Mouse (Mus musculus) granulocyte monocyte progenitor cell, adult 5-6 weeks (primary cell): Measurements from ENCODE around the gene Mmp14. TPM values are rescaled to one million over a fixed set of nuclear protein-coding genes. Genes with fewer than 3 reads are reported as not detected.

ENCODE experiments used
- ATAC-seq: replicated peaks from 2 replicates; pipeline ENCODE4 v1.8.0; 2016; ENCODE audit warnings: mild to moderate bottlenecking, moderate TSS enrichment, inconsistent platforms; ENCODE audit not compliant: poor library complexity, severe bottlenecking
- total RNA-seq, 2 experiments: library from RNA; stranded (forward) in 1 of 2; stranded (reverse) in 1 of 2; fragments of 200-712, 200-1000 nt in 1 of 2; fragments of >200 nt in 1 of 2; fragmentation: Nextera tagmentation in 1 of 2; gene quantifications; 2 replicates each; pipeline ENCODE4 v1.2.3; 2014 to 2017

The Mmp14 gene
- total RNA-seq, 2 experiments from 2014 or later, result not detected

DNA sequence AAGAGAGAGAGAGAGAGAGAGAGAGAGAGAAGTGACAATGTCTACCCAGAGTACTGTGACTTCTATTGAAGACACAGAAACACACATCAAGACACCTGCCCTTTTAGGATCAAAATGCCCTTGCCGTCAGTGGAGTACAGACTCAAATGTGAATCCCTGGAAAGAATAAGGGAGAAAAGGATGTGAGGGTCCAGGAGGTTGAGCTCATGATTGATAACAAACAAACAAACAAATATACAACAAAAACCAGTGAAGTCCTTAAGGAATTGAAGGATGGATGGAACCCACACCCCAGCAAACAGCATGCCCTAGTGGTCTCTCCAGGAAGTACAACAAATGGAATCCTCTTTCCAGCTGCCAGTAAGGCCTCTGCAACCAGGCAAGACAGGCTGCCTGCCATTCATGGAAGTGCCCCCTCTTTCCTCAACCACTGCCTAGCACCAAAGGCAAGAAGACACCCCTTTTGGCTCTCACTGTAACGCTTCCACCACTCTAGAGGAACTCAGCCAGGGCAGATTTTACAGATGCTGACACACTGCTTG, 18.7 kb upstream of the Mmp14 start:
- ATAC-seq, result 0 out of 2 replicates have a peak, but pooled peaks have one; percentile 16

DNA sequence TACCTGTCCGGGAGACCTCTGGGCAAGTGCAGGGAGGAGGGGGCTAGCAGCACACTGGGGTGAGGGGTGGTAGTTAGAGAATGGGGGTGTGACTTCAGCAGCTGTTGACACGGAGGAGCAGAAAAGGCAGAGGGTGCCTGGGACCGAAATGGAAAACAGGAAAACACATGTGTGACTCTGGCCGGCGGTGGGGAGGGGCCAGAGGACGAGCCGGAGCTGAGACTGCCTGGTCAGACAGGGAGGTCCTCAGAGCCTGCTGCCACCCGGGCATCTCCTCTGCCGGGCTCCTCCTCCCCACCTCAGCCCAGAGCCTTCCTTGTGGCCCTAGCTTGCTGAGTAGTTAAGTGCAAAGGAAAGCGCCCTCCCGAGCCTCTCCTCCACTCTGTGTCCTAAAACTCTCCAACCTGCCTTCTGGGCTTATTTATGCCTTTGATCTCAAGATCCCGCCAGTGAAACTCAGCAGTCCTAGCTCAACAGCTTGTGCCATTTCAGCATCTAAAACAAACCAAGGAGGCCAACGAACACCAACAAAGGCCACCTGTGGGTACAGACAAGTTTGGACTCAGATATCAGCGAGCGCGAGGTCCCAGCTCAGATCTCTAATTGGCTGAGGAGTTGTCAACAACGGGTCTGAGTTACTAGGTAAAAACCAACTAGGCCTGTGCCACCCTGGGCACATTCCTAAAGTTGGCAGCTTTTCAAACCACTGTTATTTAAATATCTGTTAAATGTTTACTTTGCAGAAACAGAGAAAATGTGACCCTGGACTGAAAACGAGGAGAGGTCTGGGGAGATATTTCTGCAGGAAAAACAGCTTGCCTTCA, 17.3 kb upstream of the Mmp14 start:
- ATAC-seq, result 0 out of 2 replicates have a peak, but pooled peaks have one; percentile 4

GRCm38 (mm10) chr14:54415241-54416020, 16.0 kb upstream of the Mmp14 start:
- ATAC-seq, result no peak

DNA sequence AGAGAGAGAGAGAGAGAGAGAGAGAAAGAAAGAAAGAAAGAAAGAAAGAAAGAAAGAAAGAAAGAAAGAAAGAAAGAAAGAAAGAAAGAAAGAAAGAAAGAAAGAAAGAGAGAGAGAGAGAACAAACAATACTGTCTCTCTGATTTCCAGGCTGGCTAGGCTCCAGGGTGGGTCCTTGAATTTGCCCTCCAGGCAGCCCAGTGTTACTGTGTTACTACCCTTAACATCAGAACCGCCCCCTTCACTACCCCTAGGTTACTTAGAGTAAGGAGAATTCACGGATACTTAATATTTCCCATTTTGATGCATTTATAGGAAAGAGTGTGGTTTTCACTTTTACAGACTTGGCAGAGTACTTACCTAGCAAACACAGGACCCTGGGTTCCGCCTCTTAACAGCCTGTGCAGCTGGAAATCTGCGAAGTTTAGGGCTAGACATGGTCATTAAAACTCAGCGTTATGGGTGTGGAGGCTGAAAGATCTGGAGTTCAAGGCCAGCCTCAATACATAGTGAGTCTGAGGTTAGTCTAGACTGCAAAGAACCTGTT, 15.1 kb upstream of the Mmp14 start:
- ATAC-seq, result no peak

DNA sequence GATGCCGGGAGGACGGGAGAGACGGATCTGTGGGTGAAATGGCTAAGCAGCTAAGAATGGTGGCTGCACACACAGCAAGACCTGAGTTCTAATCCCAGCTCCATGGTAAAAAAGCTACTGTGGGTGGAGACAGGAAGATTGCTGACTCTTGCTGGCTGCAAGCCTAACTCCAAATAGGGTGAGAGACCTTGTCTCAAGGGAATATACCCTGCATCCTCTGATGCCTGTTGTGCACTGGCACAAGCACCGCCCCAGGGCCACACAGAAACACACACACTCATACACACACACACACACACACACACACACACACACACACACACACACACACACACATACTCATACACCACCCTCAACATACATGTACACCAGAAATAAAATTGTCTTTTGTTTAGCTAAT, 14.6 kb upstream of the Mmp14 start:
- no peak for ATAC-seq

- peak; percentile 67 for ATAC-seq
Observed at GRCm38 (mm10) chr14:54417623-54418081, 13.8 kb upstream of the Mmp14 start, which contains the start of gene Slc7a7. Slc7a7 (minus strand) TSS chr14:54417780.

GRCm38 (mm10) chr14:54421014-54421413, 10.4 kb upstream of the Mmp14 start:
- ATAC-seq, result no peak

DNA sequence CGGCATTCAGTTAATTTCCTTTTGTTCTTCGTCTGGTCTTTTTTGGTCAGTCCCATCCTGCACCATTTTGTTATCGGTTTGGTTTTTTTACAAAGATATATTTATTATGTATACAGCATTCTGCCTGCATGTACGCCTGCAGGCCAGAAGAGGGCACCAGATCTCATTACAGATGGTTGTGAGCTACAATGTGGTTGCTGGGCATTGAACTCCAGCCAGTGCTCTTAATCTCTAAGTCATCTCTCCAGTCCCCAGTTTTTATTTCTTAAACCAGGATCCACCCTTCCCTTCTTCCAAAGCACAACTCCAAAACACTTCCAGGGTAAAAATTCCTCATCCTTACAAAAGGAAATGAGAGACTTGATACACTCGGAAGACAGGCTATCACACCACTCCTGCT, 8.0 kb upstream of the Mmp14 start:
- no peak for ATAC-seq

- no peak for ATAC-seq
Observed at GRCm38 (mm10) chr14:54424634-54425033, 6.8 kb upstream of the Mmp14 start.

GRCm38 (mm10) chr14:54425540-54425939, 5.9 kb upstream of the Mmp14 start:
- ATAC-seq, result no peak

DNA sequence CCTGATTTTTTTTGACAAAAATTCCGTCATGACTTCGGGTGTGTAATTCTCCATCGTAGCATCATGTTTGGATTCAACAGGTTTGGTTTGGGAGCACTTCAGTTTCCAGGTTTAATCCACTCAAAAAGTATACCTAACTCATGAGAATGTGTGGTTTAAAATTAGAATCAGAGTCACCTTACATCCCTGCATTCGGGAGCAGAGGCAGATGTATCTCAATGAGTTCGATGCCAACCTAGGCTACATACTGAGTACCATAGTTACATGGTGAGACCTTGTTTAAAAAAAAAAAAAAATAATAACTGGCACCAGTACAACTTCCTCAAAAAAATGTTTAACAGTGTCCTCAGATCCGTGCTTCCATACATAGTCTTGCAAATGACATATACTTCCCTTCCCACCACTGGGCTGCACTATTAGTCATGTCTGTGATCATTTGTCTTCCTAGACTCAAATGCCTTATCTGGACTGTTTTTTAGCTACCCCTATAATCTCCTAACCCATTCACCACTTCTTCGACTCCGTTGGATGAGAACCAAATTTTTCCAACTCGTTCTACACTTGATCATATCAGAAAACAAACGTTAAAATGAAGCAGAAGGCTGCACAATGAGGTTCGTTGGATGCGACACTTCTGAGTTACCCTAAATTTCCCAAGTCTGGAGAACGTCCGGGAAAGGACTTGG, 5.3 kb upstream of the Mmp14 start:
- ATAC-seq, result peak; percentile 72

DNA sequence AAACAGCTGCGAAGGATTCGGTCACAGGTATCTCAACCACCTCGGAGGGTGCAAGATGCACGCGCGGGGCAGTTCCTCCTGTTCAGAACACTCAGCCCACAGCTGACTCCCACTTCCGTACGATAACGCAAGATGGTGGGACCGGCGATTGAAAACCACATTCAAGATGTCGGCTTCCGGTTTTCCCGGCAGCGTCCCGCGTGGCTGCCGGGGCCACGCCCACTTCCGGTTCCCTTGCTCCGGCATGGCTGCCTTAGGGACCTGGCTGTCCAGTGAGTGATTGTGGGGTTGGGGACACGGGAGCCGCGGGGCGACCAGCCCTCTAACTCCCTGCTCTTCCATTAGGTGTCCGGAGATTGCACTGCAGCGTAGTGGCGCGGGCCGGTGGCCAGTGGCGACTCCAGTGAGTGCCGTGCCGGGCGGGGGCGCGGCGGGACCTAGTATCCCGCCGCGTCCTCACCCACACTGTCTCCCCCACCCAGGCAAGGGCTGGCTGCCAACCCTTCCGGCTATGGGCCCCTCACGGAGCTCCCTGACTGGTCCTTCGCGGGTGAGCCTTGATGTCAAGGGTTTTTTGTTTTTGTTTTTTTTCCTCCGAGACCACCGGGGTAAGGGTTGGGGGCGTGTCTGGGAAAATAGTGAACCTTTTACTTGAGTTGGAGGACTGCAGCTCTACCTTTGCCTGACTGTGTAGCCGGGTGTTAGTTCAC, 4.6 kb upstream of the Mmp14 start, which contains the start of gene Mrpl52:
TSS of gene Mrpl52 (plus strand) at position 221 of the 710 bp plus-strand sequence.
- ATAC-seq, result peak; percentile 91

DNA sequence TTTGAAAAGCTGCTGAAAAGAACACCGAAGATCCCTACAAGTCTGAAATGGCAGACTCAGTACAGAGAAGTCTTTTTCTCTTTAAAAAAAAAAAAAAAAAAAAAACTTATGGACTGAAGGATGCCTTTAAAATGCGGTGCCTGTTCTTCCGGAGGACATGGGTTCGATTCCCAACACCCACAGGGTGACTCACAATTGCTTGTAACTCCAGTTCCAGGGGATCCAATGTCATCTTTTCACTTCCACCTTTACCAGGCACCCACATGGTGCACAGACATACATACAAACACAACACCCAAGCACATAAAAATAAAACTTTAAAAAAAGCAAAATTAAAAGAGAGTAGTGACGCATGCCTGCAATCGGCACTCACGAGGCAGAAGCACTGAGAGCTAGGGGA, 3.7 kb upstream of the Mmp14 start:
- ATAC-seq, result no peak

- no peak for ATAC-seq
Observed at GRCm38 (mm10) chr14:54428421-54428820, 3.0 kb upstream of the Mmp14 start.

DNA sequence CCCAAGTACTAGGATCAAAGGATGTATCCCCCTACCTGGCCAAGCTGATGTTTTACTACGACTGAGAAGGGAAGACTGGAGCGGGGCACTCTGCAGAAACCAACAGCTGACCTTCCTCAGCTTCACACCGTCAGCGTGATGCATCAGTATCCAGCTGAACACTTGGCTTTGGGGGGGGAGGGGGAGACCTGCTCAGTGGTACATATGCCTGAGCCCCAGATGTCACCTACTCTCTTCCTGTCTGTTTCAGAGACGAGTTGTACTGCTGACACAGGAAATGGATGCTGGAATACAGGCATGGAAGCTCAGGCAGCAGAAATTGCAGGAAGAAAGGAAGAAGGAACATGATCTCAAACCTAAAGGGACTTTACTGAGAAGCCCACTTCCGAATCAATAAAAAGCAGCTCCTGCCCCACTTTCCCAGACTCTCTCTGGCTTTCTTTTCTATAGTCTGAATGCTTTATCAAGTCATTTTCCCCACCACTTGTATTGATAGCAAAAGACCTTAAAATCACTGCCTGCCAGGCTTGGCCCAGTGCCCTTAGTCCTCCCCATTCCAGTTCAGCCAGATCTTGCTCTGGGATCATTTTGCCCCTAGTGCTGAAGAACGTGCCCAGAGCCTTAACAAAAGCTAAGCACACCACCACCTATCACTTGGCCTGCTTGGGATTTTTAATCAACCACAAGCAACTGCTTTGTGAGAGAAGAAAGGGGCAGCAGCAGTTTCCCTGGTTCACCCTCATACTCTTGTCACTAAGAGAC, 1.9 kb upstream of the Mmp14 start:
- ATAC-seq, result no peak

- ATAC-seq, result no peak
Observed at GRCm38 (mm10) chr14:54430406-54431145, 836 bp upstream of the Mmp14 start.

GRCm38 (mm10) chr14:54432078-54432836, 845 bp downstream of the Mmp14 start:
- ATAC-seq, result peak; percentile 26
